Mouse (Mus musculus): ENCODE results near the gene Unc5c. TPM values are rescaled to one million over a fixed set of nuclear protein-coding genes. Genes with fewer than 3 reads are reported as not detected.

Unc5c gene
- polyA plus RNA-seq, 1 experiment = 6.0 TPM

DNA sequence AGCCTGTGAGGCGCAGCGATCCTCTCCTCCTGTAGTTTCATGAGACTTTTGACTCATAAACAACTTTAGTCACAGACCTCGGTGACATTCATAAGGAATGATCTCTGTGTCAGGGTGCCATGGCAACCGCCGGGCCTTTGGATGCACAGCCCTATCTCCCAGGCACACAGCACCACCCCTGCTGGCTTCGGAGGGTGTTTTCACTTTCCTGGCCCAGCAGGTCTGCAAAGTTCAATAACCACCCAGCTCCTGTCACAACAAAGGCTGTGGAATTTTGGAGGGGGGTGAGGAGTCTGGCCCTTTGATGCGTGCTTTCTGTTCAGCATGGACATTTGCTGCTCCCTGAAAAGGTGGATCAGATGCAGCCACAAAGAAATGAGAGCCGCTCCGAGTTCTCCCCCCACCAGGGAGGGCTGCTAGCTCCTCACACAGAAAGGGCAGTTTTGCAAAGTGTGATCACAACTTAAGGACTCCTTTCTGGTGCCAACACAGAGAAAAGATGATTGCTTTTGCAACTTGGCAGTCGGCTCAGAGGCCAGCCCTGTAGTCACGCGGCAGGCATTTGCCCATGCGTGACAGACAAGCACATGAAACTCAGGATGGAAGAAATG, 354.4 kb downstream of the Unc5c start:
- Histone ChIP-seq H3K79me3 (ENCODE audit: low read depth) (no peaks in the 10 kb centered on the region), H3K4me3 (ENCODE audit: insufficient read depth, poor library complexity, severe bottlenecking) (no peak overlapping the region), H3K27me3 (ENCODE audit: control insufficient read depth, insufficient read depth, insufficient read length) (no peaks in the 10 kb centered on the region), H3K36me3 (ENCODE audit: control insufficient read depth, insufficient read depth) (no peaks in the 10 kb centered on the region), H3ac (ENCODE audit: control insufficient read depth, insufficient read length, low read depth) (no peak overlapping the region), H3K79me2 (ENCODE audit: control insufficient read depth, insufficient read depth) (no peaks in the 10 kb centered on the region)
- TF ChIP-seq CTCF (IDR thresholded peaks at IDR 0.05; ENCODE audit: control insufficient read depth, insufficient read depth, insufficient read length) (no peak), MAX (IDR thresholded peaks at IDR 0.05) (no peak), USF1 (IDR thresholded peaks at IDR 0.05; ENCODE audit: low read depth) (no peak), CEBPB (IDR thresholded peaks at IDR 0.05; ENCODE audit: low read depth) (no peak), FOSL1 (IDR thresholded peaks at IDR 0.05; ENCODE audit: insufficient read depth, low read length, poor library complexity, severe bottlenecking) (no peak), MYOD1 (IDR thresholded peaks at IDR 0.05; ENCODE audit: control insufficient read depth, insufficient read length, low read depth) (no peak), MYOG (IDR thresholded peaks at IDR 0.05; ENCODE audit: control insufficient read depth, extremely low read depth, insufficient read length) (no peak)

DNA sequence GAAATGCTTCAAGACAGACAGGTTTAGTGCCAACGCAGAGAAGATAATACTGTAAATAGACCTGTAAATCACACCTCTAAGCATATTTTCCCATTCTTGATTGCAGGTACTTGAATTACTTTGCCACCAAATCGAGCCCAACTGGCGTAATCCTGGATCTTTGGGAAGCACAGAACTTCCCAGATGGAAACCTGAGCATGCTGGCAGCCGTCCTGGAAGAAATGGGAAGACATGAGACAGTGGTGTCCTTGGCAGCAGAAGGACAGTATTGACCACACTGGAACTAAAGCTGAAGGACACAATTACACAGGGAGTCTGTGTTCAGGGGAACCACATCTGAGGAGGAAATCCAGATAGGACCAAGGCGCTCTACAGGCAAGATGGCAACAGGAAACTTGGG, 363.3 kb downstream of the Unc5c start:
- H3ac ChIP-seq (ENCODE audit: control insufficient read depth, insufficient read length, low read depth) = no peak overlapping the region
- H3K79me2 ChIP-seq (ENCODE audit: control insufficient read depth, insufficient read depth) = no peaks in the 10 kb centered on the region
- H3K4me3 ChIP-seq (ENCODE audit: insufficient read depth, poor library complexity, severe bottlenecking) = no peak overlapping the region
- no peaks in the 10 kb centered on the region for H3K36me3 ChIP-seq (ENCODE audit: control insufficient read depth, insufficient read depth)
- H3K79me3 ChIP-seq (ENCODE audit: low read depth) = no peaks in the 10 kb centered on the region
- H3K27me3 ChIP-seq (ENCODE audit: control insufficient read depth, insufficient read depth, insufficient read length) = no peaks in the 10 kb centered on the region
- no peak for TF ChIP-seq USF1 (IDR thresholded peaks at IDR 0.05; ENCODE audit: low read depth)
- no peak for TF ChIP-seq FOSL1 (IDR thresholded peaks at IDR 0.05; ENCODE audit: insufficient read depth, low read length, poor library complexity, severe bottlenecking)
- no peak for TF ChIP-seq MYOD1 (IDR thresholded peaks at IDR 0.05; ENCODE audit: control insufficient read depth, insufficient read length, low read depth)
- TF ChIP-seq CTCF (IDR thresholded peaks at IDR 0.05; ENCODE audit: control insufficient read depth, insufficient read depth, insufficient read length) = no peak
- no peak for TF ChIP-seq CEBPB (IDR thresholded peaks at IDR 0.05; ENCODE audit: low read depth)
- TF ChIP-seq MAX (IDR thresholded peaks at IDR 0.05) = no peak
- TF ChIP-seq MYOG (IDR thresholded peaks at IDR 0.05; ENCODE audit: control insufficient read depth, extremely low read depth, insufficient read length) = no peak

DNA sequence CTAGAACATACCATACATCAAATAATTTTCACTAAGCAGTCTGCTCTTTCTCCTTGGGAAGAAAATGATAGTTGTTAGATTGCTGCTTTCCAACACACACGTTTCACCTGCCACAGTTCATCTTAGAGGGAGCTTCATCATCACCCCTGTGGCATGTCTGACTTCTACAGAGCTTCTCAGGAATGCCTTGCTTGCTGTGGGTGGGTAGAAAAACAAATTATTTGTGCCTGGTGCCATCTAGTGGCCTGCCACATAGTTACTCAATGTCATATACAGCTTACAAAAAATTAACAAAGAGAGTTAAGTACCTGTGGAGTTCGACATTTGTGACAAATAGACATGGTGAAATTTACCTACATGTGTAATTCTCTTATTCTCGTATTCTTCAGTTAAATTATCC, 366.1 kb downstream of the Unc5c start:
- Histone ChIP-seq H3K4me3 (ENCODE audit: insufficient read depth, poor library complexity, severe bottlenecking) (no peak overlapping the region), H3K36me3 (ENCODE audit: control insufficient read depth, insufficient read depth) (no peaks in the 10 kb centered on the region), H3K79me2 (ENCODE audit: control insufficient read depth, insufficient read depth) (no peaks in the 10 kb centered on the region), H3K79me3 (ENCODE audit: low read depth) (no peaks in the 10 kb centered on the region), H3K27me3 (ENCODE audit: control insufficient read depth, insufficient read depth, insufficient read length) (no peaks in the 10 kb centered on the region), H3ac (ENCODE audit: control insufficient read depth, insufficient read length, low read depth) (no peak overlapping the region)
- TF ChIP-seq MYOD1 (IDR thresholded peaks at IDR 0.05; ENCODE audit: control insufficient read depth, insufficient read length, low read depth) (no peak), CTCF (IDR thresholded peaks at IDR 0.05; ENCODE audit: control insufficient read depth, insufficient read depth, insufficient read length) (peak; percentile 15), USF1 (IDR thresholded peaks at IDR 0.05; ENCODE audit: low read depth) (no peak), MAX (IDR thresholded peaks at IDR 0.05) (no peak)

DNA sequence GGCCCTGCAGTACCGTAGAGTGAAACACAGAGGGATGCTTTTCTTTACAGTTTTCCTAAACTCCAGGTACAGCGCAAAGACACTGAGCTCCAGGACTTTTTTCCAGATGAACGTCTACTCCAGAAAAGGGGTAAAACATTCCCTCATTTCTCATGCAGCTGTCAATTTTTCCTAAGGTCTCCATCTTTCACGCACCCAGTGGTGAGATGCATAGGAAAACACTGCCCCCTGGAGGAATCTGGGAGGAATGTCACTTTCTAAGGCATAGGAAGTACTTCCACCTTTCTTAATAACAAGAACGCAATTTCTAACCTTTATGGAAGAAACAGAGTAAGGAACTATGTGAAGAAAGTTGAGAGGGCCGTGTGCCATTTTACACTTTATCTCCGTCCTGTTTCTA, 373.8 kb downstream of the Unc5c start:
- no peaks in the 10 kb centered on the region for H3K27me3 ChIP-seq (ENCODE audit: control insufficient read depth, insufficient read depth, insufficient read length)
- no peaks in the 10 kb centered on the region for H3K36me3 ChIP-seq (ENCODE audit: control insufficient read depth, insufficient read depth)
- TF ChIP-seq CEBPB (IDR thresholded peaks at IDR 0.05; ENCODE audit: low read depth) (no peak), CTCF (IDR thresholded peaks at IDR 0.05; ENCODE audit: control insufficient read depth, insufficient read depth, insufficient read length) (peak; percentile 18)
- no peaks in the 10 kb centered on the region for H3K79me3 ChIP-seq (ENCODE audit: low read depth)
- H3ac ChIP-seq (ENCODE audit: control insufficient read depth, insufficient read length, low read depth) = no peak overlapping the region
- no peaks in the 10 kb centered on the region for H3K79me2 ChIP-seq (ENCODE audit: control insufficient read depth, insufficient read depth)
- no peak overlapping the region for H3K4me3 ChIP-seq (ENCODE audit: insufficient read depth, poor library complexity, severe bottlenecking)

DNA sequence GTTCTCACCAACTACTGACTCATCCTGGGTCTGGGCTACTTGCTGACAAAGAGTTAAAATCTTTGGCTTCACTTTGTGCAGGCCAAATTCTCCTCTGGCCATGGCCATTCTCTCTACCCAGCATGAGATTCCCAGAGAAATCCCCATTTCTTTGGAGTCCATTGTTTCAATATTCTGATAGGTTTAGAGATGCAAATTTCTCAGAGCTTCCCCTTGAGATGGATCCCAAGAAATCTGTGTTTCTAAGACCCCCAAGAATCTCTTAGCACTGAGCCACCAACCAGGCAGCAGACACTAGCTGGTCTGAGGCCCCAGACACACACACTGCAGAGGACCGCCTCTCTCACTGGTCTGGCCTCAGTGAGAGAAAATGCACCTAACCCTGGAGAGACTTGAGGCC, 384.2 kb downstream of the Unc5c start:
- no peak overlapping the region for H3K4me3 ChIP-seq (ENCODE audit: insufficient read depth, poor library complexity, severe bottlenecking)
- H3K79me2 ChIP-seq (ENCODE audit: control insufficient read depth, insufficient read depth) = no peaks in the 10 kb centered on the region
- H3ac ChIP-seq (ENCODE audit: control insufficient read depth, insufficient read length, low read depth) = no peak overlapping the region
- no peak for TF ChIP-seq CEBPB (IDR thresholded peaks at IDR 0.05; ENCODE audit: low read depth)
- H3K36me3 ChIP-seq (ENCODE audit: control insufficient read depth, insufficient read depth) = no peaks in the 10 kb centered on the region
- H3K79me3 ChIP-seq (ENCODE audit: low read depth) = no peaks in the 10 kb centered on the region
- no peaks in the 10 kb centered on the region for H3K27me3 ChIP-seq (ENCODE audit: control insufficient read depth, insufficient read depth, insufficient read length)

DNA sequence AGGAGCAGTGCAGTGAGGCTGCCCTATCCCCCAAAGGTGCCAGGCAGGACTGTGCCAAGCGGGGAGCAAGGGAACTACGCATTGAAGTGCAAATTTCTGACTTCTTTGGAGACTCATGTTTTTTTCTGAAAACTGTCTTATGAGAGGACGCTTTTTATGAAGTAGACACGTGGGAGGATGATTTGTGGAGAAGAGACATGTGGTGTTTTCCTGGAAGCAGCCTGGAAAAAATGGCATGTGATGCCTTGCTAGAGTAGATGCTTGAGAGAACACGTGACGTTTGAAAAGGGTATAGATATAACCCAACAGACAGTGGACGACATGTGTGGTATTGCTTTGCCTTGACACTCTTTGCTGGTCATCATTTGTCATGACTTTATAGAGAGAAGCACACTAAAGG, 385.1 kb downstream of the Unc5c start:
- no peaks in the 10 kb centered on the region for H3K36me3 ChIP-seq (ENCODE audit: control insufficient read depth, insufficient read depth)
- no peak overlapping the region for H3K4me3 ChIP-seq (ENCODE audit: insufficient read depth, poor library complexity, severe bottlenecking)
- no peak overlapping the region for H3ac ChIP-seq (ENCODE audit: control insufficient read depth, insufficient read length, low read depth)
- no peaks in the 10 kb centered on the region for H3K27me3 ChIP-seq (ENCODE audit: control insufficient read depth, insufficient read depth, insufficient read length)
- no peak for TF ChIP-seq MAX (IDR thresholded peaks at IDR 0.05)
- TF ChIP-seq USF1 (IDR thresholded peaks at IDR 0.05; ENCODE audit: low read depth) = no peak
- TF ChIP-seq CTCF (IDR thresholded peaks at IDR 0.05; ENCODE audit: control insufficient read depth, insufficient read depth, insufficient read length) = no peak
- TF ChIP-seq CEBPB (IDR thresholded peaks at IDR 0.05; ENCODE audit: low read depth) = no peak
- TF ChIP-seq MYOG (IDR thresholded peaks at IDR 0.05; ENCODE audit: control insufficient read depth, extremely low read depth, insufficient read length) = no peak
- no peak for TF ChIP-seq FOSL1 (IDR thresholded peaks at IDR 0.05; ENCODE audit: insufficient read depth, low read length, poor library complexity, severe bottlenecking)
- TF ChIP-seq MYOD1 (IDR thresholded peaks at IDR 0.05; ENCODE audit: control insufficient read depth, insufficient read length, low read depth) = no peak
- no peaks in the 10 kb centered on the region for H3K79me2 ChIP-seq (ENCODE audit: control insufficient read depth, insufficient read depth)
- H3K79me3 ChIP-seq (ENCODE audit: low read depth) = no peaks in the 10 kb centered on the region

Data from C2C12 (cell line).